Mouse (Mus musculus) fibroblast of lung, adult 2 months (primary cell): ENCODE measurements around the gene Epor.

Experiments used
- DNase-seq: peaks from one replicate; pipeline ENCODE4 v3.0.0-alpha.2; 2011; ENCODE audit warnings: low read depth

Epor gene

GRCm38 (mm10) chr9:21963417-21963816, at the start of gene Epor:
Gene Epor, minus strand, starts transcription at chr9:21963506.
- no peak for DNase-seq

DNA sequence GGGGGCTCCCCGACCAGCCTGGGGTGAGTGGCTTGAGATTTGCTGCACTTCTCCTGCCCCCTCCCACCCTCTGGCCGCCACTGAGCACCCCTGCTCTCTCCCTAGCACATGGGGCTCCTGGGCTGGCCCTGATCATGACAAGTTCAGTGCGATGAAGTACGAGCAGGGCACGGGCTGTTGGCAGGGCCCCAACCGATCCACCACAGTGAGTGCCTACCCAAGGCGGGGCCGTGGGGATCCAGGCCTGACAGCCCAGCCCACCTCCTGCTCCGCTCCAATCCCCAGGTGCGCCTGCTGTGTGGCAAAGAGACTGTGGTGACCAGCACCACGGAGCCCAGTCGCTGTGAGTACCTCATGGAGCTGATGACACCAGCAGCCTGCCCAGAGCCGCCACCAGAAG, 49.4 kb upstream of the Epor start:
- no peak for DNase-seq

DNA sequence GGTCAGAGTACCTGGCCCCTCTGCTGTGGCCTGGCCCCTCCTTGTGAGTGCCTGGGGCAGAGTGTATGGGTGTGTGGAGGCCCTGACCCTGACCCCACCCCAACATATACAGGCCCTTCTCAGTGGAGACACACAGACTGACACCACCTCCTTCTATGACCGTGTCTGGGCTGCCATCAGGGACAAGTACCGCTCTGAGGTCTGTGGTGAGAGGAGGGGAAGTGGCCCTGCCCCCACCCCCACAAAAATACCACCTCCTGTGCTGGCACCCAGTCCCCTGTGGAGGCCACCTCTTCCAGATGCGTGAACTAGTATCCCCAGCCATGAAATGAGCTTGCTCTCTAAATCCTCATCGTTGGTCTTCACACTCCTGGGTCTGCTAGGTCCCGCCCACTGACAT, 47.7 kb upstream of the Epor start:
- DNase-seq, result no peak

- DNase-seq, result no peak
These were observed 41.2 kb upstream of the Epor start for GRCm38 (mm10) chr9:22004546-22004945.

GRCm38 (mm10) chr9:22003163-22003554, 39.9 kb upstream of the Epor start:
- DNase-seq, result no peak

DNA sequence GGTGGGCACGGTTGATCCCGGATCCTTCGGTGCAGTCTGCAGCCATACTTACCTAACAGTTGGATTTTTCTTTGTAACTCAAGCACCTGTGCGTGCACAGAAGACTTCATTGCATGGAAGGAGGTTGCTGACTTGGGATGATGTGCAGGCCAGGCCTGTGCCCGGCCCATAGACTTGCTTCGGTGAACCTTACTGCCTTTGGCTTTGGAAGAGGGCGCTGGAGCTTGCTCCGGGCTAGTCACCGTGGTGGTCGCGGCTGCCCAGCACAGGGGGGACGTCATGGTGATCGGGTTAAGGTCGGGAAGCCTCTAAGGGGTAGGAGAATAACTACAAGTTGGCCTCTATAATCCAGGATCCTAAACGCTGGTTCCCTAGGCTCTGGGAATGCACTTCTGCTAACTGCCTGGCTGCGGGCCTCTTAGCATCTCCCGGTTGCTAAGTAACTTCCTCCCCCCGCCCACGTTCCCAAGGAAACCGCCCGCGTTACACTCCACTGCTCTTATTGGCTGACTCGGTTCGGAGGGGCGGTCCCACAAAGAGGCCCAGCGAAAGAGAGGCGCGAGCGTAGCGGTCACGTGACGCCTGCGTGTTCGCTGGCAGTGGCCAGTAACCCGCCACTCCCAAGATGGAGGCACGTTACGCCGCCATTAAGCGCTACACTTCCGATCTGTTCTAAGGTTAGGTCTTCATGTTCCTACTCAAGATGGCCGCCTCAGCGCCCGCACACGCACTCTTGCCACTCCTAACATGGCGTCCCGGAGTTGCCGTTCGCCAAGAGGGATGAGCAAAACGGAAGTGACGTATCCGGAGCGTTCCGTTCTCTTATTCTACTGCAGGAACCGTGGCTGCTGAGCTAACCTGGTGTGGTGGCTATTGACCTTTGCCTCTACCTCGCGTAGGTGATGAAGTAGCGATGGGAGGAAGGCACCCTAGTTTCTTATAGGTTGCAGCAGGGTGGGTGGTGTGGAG, 39.2 kb upstream of the Epor start, which contains the start of the genes Ccdc151 and Prkcsh:
Gene Ccdc151 (minus strand): TSS at position 441 of the 969 bp plus-strand sequence.
Gene Prkcsh (plus strand): TSS at position 613 of the 969 bp plus-strand sequence.
- peak; percentile 100 for DNase-seq

GRCm38 (mm10) chr9:22001633-22002032, 38.3 kb upstream of the Epor start:
- no peak for DNase-seq

DNA sequence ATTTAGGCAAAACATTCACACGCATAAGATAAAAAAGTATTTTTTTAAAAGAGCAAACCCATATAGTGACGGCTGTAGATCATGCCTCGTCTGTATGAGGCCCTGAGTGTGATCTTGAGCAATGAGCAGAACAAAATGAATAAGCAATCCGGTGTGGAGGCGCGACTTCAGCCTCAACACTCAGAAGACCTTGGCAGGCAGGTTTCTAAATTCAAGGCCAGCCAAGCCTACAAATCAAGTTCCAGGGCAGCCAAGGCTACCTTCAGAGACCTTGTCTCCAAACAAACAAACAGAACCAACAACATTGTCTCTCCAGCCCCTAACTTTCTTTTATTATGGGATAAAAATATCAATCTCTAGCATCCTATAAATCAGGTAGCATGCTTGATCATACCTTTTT, 37.0 kb upstream of the Epor start:
- no peak for DNase-seq

GRCm38 (mm10) chr9:21996178-21996867, 33.0 kb upstream of the Epor start:
- no peak for DNase-seq

DNA sequence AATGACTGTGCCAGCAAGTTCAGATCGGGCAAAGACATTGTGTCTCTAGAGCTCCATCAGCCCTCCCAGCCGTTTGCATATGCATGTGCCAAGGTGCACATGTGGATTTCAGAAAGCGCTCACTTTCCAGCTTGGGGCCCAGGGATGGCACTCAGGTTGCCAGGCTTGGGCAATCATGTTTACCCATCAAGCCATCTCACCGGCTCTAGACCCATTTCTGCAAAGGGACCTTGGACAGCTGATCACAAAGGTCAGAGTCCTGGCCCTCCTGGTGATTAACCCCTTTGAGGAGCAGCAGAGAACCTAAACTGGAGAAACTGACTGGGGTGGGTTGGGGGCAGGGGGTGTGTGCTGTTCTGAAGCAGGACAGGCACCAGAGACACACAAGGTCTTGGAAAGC, 28.9 kb upstream of the Epor start:
- DNase-seq, result no peak

DNA sequence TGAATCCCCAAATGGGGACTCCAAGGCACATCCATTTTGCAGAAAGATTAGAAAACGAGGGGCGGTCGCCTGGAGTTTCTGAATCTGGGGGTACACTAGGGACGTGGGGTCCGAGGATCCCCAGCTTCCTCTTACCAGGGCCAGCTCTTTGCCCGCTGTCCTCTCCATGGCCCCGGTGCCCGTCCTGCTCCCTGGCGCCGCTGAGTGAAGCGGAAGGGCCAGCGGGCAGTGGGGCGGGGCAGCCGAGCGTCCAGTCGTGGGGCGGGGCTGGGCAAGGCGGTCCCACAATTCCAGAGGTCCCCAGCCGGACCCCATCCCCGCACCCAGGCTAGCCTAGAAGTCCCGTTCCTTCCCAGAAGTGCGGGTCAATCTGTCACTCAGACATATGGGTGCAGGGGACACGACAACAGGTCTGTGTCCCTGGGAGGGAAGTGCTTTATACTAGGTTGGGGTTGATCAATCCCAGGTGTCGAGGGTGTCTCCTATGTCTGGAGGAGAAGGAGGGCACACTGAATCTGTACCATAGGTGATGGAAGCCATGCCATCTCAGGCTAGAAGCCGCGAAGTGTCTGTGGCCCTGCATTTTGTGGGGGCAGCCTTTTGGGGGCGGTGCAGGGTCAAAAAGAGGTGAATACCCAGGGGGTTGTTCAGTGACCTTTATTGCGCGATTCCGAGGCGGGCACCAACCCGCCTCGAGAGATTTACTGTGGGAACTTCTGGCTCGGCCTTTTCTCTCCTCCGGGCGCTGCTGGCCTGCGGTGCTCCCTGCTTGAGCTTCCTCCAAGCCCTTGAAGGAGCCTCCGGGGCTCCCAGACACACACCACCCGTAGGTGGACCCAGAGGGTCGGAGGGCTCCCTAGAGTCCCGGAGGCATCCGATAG, 26.2 kb upstream of the Epor start, which contains the start of gene Rgl3:
Gene Rgl3 (minus strand): TSS at position 217 of the 881 bp plus-strand sequence.
- peak; percentile 10 for DNase-seq

DNA sequence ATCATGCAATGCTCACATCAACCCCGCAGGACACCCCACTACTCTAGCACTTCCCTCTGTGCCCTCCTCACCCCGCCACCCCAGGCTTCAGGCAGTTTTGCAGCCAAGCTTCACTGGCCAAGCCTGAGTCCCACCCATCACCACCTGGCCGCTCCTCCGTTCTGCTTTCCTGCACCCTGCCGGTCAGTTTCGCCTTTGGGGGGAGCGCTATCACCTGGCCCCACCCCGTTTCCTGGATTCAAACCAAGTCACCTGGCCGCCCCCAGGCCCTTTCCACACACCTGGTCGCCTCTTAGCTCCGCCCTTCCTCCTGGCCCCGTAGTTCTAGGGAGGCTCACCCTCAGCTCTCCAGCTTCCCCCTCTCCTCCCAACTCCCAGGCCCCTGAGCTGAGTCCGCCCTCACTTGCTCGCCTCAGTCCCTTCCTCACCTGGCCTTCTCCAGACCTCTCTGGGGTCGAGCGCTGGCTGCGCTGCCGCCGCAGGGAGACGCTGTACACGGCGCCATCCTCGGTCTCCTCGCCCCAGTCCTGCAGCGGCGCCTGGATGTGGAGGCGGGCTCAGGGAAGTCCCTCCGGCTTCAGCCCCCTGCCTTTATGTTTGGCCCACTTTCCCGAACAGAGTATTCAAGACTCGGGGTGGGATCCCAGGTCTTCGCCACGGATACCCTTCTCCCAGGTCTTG, 25.3 kb upstream of the Epor start:
- no peak for DNase-seq

GRCm38 (mm10) chr9:21987592-21988342, 24.5 kb upstream of the Epor start:
- DNase-seq, result no peak

DNA sequence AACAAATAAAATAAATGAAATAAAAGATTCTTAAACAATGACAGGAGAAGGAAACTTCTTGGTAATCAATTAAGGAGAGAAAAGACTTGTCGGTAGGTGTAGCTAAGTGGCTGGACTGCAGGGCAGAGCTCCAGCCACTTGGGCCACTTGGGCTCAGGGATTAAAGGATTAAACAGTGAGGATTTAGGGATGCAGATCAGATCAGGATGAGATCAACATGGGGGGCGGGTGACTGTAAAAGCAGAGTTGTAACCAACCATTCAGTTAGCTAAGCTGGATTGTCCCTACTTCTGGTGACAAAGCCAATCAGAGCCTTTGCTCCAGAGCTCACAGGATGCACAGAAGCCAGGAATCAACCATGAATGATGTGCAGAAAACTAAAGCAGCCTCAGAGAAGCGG, 20.6 kb upstream of the Epor start:
- no peak for DNase-seq

DNA sequence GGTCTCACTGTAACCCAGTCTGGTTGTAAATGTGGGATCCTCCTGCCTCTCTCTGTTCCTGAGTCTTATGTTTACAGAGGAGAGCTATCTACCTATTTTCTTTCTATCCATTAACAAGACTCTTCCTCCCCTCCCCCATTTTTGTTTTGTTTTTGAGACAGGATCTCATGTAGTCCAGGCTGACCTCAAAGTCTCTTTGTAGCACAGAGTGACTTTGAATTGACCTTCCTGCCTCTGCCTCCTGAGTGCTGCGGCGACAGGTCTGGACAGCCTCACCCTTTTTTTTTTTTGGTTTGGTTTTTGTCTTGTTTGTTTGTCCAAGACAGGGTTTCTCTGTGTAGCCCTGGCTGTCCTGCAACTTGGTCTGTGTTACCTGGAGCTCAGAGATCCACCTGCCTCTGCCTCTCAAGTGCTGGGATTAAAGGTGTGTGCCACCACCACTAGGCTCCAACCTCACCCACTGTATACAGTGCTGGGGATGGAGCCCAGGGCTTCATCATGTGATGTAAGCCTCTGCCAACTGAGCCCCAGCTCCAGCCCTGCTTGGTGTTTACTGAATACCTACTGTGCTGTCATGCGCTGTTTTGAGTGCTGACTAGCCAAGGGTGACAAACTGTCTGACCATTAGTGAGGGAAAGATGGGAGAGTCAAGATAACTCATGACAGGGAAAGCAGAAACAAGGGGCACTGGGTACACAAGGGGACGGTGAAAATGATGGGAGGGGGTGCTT, 15.3 kb upstream of the Epor start:
- DNase-seq, result no peak

DNA sequence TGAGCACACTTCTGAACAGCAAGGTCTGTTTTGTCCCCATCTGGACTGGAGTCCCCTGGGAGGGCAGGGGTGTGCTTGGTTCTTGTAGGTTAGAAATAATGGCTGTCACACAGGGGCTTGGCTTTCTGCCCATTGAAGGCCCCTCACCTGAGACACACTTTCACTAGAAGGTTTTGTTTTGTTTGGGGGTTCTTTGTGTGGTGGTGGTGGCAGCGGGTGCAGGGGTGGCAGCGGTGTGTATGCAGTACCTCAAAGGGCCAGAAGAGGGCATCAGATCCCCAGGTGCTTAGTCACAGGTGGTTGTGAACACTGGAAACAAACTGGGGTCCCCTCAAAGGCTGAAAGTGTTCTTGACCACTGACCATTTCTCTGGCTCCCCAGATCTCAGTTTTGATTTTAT, 14.7 kb upstream of the Epor start:
- DNase-seq, result no peak

- DNase-seq, result no peak
These were observed 14.0 kb upstream of the Epor start for GRCm38 (mm10) chr9:21977331-21977730.

GRCm38 (mm10) chr9:21976626-21977175, 13.4 kb upstream of the Epor start:
- DNase-seq, result no peak

DNA sequence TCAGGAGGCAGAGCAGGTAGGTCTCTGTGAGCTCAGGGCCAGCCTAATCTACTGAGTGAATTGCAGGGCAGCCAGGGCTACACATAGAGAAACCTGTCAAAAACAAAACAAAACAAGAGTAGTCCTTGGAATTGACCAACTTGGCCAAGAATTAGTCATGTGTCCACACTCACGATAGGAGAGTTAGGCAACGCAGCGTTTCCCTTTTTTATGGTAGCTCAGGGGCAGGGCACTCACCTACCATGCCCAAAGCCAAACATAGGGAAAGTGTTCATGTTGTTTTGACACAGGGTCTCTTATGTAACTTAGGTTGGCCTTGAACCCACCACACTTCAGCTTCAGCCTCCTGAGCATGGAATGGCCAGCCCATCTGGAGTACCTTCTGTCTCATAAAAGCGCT, 6.0 kb upstream of the Epor start:
- DNase-seq, result no peak

DNA sequence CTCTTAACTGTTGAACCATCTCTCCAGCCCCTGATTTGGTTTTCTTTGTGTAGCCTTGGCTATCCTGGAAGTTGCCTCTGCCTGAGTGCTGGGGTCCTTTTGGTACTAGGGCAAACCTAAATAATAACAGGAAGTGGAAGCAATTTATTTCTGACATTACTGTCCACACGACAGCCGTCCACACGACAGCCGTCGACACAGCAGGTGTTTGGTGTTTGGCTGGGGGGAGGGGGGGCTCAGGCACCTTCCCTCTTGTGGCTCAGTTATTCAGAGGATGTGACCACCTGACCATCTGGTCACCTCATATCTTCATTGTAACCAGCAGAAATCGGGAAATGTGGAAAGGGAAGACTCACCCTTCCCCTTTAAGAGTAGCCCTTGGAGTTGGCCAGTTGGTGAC, 5.6 kb upstream of the Epor start:
- DNase-seq, result no peak
